Mouse (Mus musculus) heart, embryonic 15.5 days (tissue): ENCODE data around the gene Stk16. TPM values are rescaled to one million over a fixed set of nuclear protein-coding genes. Genes with fewer than 3 reads are reported as not detected.

Source experiments
- ATAC-seq: fragments of 200-750 bp; cut with Nextera tagmentation; replicated peaks from 2 replicates; pipeline ENCODE4 v1.8.0; 2017; ENCODE audit warnings: low read depth, moderate TSS enrichment; ENCODE audit not compliant: insufficient number of reproducible peaks, insufficient read depth, low FRiP score
- H3K27ac ChIP-seq: fragments of 300-500 bp; sonication (generic); 2 replicates; pipeline ENCODE4 v1.5.1; 2015; ENCODE audit warnings: mild to moderate bottlenecking, inconsistent platforms
- H3K27me3 ChIP-seq: fragments of 300-500 bp; sonication (generic); 2 replicates; pipeline ENCODE4 v1.6.1; 2015; ENCODE audit warnings: inconsistent platforms
- H3K36me3 ChIP-seq: fragments of 300-500 bp; sonication (generic); 2 replicates; pipeline ENCODE4 v1.6.1; 2015; ENCODE audit warnings: mild to moderate bottlenecking, inconsistent platforms
- H3K4me1 ChIP-seq: fragments of 300-500 bp; sonication (generic); replicated peaks from 2 replicates; pipeline ENCODE4 v1.6.1; 2015; ENCODE audit warnings: inconsistent platforms
- H3K4me2 ChIP-seq: fragments of 300-500 bp; sonication (generic); 2 replicates; pipeline ENCODE4 v1.6.1; 2015; ENCODE audit warnings: inconsistent platforms, mild to moderate bottlenecking, moderate library complexity
- H3K4me3 ChIP-seq: fragments of 300-500 bp; sonication (generic); 2 replicates; pipeline ENCODE4 v1.5.1; 2015; ENCODE audit warnings: mild to moderate bottlenecking, inconsistent platforms
- H3K9ac ChIP-seq: fragments of 300-500 bp; sonication (generic); 2 replicates; pipeline ENCODE4 v1.6.1; 2015; ENCODE audit warnings: mild to moderate bottlenecking, inconsistent platforms
- H3K9me3 ChIP-seq: fragments of 300-500 bp; sonication (generic); replicated peaks from 2 replicates; pipeline ENCODE4 v1.6.1; 2016; ENCODE audit warnings: inconsistent platforms
- WGBS: fragments of 180-500 bp; shearing (Covaris S2); methylation state at CpG from one replicate; pipeline ENCODE4 v1.1.7; 2015; ENCODE audit warnings: mixed read lengths; 5-methylcytosine and 5-hydroxymethylcytosine counted together
- polyA plus RNA-seq: library from polyadenylated mRNA; unstranded; fragments of >200 nt; fragmentation: Nextera tagmentation; extraction: Ambion mirVana; gene quantifications from 2 replicates; pipeline ENCODE4 v1.2.1, GENCODE M21; 2015

Gene Stk16
- polyA plus RNA-seq, 1 experiment from 2014 or later = 73.6 TPM

DNA sequence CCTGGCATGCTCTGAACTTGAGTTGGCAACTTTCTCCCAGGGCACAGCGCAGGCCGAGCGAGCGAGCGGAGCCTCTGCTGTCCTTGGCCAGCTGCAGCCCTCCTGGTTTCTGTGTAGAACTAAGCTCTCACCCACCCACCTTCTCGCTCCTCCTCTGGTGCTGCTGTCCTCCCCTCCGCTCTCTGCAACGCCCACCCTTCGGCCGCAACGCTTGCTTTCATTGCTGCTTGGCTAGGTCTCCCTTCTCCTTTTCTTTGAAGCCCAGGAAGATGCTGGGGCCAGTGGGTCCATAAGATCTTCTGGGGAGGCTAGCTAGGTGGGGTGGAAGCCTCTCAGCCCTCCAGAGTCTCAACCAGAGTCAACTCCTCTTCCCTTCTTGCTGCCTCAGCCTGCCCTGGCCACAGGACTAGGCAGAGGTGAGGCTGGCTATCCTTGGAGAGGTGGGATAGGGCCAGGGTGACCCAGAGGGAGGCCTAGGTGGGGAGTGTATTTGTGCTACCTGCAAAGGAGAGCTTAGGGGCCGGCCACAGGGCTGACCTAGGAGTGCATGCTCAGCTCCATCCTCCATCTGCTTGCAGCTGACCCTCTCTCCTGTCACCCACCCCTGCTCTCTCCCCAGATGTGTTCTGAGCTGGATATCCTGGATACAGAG is 33.7 kb downstream of the Stk16 start:
- Histone ChIP-seq H3K9me3 (no peaks in the 10 kb centered on the region), H3K27ac (no peak overlapping the region), H3K4me2 (no peak overlapping the region), H3K36me3 (peaks cover 26% of the 10 kb centered on the region), H3K27me3 (no peaks in the 10 kb centered on the region), H3K4me1 (peaks cover 29% of the 10 kb centered on the region), H3K4me3 (no peak overlapping the region), H3K9ac (no peak overlapping the region)
- ATAC-seq = no peak
- 92% methylated on average over 12 of the region's 12 CpGs for WGBS

DNA sequence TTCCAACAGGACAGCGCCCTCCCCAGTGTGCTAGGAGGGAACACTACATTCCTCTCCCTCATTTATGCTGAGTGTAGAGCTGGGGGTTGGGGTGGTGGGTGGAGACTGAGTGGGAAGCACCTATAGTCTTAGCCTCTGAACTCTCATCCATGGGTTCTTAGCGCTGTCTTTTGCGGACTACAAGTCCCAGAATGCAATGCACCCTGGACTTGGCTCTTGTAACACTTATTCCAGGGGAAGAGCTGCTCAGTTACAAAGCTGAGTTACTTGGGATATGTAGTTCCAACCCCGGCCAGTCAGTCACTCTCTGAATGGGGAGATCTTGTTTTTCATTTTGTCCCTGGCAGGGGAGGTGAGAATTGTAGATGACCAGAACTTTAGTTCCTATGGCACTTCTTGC is 34.2 kb downstream of the Stk16 start:
- Histone ChIP-seq H3K27ac (no peak overlapping the region), H3K4me2 (no peak overlapping the region), H3K9ac (no peak overlapping the region), H3K36me3 (peaks cover 20% of the 10 kb centered on the region), H3K27me3 (no peaks in the 10 kb centered on the region), H3K4me1 (peaks cover 30% of the 10 kb centered on the region), H3K9me3 (no peaks in the 10 kb centered on the region), H3K4me3 (no peak overlapping the region)
- 22% methylated on average over 4 of the region's 4 CpGs for WGBS
- peak; percentile 45; the same call in 1 of the 2 replicates for ATAC-seq

DNA sequence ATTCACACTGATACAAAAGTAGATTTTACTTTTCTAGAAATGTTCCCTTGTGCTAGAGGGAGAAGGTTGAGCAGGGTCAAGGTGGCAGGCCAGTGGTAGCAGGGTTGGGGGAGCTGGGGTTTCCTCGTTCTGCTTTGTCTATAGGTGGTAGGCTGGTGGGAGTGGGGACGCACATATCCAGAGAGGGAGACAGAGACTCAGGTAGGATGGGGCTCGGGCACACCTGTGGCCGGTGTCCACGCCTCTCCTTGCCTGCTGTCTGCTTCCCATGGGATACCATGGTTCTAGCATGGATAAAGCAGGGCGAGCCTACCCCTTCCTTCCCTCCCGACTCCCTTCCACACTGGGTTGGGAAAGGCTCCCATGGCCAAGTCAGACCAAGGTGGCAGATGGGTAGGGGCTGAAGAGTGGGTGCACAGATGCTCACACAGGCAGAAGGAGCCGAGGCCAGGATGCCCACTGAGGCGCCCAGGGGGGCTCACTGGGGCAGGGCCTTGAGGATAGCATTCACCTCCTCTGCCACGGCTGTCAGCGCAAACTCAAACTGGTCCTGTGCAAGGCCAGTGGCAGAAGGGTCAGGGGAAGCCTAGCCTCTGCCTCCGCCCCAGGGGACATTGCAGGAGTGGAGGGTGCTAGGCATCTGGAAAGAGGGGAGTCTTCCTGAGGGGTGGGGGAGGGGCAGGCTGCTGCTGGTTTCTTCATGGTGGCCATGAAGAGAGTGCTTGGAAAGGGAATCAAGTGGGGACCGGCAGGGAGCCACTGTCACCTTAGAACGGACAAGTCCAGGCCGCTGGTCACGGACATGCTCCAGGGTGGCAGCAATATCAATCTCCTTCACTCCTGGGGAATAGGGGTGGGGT is 36.7 kb downstream of the Stk16 start:
- H3K4me1 ChIP-seq = peaks cover 37% of the 10 kb centered on the region
- no peak overlapping the region for H3K4me2 ChIP-seq
- WGBS = 77% methylated on average over 16 of the region's 16 CpGs
- no peaks in the 10 kb centered on the region; the same call in 1 of the 2 replicates for H3K27me3 ChIP-seq
- ATAC-seq = no peak
- no peak overlapping the region for H3K4me3 ChIP-seq
- H3K27ac ChIP-seq = peak overlapping the region; percentile 94
- peaks cover 6% of the 10 kb centered on the region; the same call in 1 of the 2 replicates for H3K36me3 ChIP-seq
- H3K9ac ChIP-seq = peak overlapping the region; percentile 41
- no peaks in the 10 kb centered on the region for H3K9me3 ChIP-seq

DNA sequence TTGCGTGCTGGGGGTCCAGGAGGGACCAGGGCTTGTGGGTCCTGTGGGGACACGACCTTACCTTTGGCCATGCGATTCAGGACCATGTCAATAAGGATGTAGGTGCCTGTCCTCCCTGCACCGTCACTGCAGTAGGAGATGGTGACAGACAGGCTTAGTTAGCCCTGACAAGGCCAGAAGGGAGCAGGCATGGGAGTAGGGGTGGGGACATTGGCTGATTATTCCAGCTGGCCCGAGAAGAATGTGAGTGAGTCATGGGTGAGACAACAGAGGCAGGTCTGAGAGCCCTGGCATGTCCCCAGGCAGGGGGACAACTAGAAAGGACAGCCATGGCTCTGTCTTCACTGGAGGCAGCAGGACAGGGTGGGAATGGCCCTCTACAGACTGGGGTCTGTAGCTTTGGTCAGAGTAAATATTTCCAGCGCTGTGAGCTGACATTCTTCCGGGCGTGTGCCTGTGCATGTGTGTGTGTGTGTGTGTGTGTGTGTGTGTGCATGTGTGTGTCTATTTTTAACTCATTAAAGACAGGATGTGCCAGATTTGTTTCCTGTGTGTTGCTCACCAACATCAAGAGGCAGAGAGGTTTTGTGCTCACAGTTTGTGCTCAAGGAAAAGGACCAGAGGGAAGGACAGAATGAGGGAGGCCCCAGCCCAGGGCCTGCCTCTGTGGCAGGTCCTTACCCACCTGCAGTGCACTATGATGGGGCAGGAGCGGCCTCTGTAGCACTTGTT is 37.6 kb downstream of the Stk16 start:
- Histone ChIP-seq H3K9me3 (no peaks in the 10 kb centered on the region), H3K27me3 (no peaks in the 10 kb centered on the region; the same call in 1 of the 2 replicates), H3K9ac (peak overlapping the region; percentile 41), H3K4me1 (peaks cover 37% of the 10 kb centered on the region), H3K4me2 (0 out of 2 replicates have a peak overlapping the region, but pooled peaks have one; percentile 22), H3K36me3 (peaks cover 6% of the 10 kb centered on the region; the same call in 1 of the 2 replicates), H3K4me3 (no peak overlapping the region), H3K27ac (peak overlapping the region; percentile 94)
- 32% methylated on average over 9 of the region's 9 CpGs for WGBS
- ATAC-seq = peak; percentile 80

DNA sequence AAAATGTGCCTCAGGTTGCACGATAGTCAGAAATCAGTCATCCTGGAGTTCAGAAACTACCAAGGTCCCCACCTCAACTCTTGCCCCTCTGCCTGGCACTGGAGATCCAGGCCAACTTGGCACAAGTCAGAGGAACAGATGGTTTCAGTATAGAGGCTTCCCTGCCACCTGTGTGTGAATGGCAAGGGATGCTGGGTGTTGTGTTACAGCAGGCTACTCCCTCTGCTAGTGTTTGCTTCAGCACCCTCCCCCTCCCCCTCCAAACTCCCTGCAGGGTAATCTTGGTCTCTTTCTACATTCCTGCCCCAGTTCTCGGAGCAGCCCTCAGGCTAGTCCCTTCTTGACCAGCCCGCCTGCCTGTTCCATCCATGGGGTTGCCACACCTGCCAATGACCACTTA is 39.9 kb downstream of the Stk16 start:
- ATAC-seq = no peak
- H3K27me3 ChIP-seq = no peaks in the 10 kb centered on the region; the same call in 1 of the 2 replicates
- H3K9ac ChIP-seq = no peak overlapping the region
- H3K4me1 ChIP-seq = peaks cover 37% of the 10 kb centered on the region
- H3K4me3 ChIP-seq = no peak overlapping the region
- no peaks in the 10 kb centered on the region for H3K9me3 ChIP-seq
- H3K4me2 ChIP-seq = no peak overlapping the region
- 70% methylated on average over 3 of the region's 3 CpGs for WGBS
- H3K36me3 ChIP-seq = no peaks in the 10 kb centered on the region
- no peak overlapping the region for H3K27ac ChIP-seq

DNA sequence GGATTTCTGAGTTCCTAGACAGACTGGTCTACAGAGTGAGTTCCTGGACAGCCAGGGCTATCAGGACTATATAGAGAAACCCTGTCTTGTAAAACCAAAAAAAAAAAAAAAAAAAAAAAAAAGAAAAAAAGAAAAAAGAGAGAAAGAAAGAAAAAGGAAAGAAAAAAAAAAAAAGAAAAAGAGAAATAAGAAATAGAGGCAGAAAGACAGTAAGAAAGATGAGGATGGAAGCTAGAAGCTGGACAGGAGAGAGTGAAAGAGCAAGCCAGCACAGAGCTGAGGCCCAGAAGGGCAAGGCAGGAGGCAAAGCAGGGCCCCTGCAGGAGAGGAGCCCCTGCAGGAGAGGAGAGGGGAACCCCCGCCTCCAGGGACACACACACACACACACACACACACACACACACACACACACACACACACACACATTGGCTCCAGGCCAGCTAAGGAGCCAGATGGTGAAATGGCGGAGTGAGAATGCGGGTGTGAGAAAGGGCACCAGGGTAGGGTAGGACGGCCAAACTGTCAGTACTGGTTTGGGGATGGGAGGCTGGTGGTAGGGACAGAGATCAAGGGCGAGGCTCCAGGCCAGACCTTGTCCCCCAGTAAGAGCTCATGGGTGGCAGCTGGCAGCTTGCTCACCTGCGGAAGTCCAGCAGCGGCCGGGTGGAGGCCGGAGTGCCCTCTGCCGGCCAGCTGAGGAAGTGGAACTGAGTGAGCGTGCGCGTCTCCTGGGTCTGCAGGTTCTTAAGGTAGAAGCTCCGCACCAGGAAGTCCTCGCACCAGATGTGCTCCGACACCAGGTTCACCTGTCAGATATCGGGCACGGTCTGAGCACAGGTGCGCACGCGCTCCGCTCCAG is 40.7 kb downstream of the Stk16 start:
- Histone ChIP-seq H3K36me3 (no peaks in the 10 kb centered on the region), H3K27ac (no peak overlapping the region), H3K9me3 (no peaks in the 10 kb centered on the region), H3K27me3 (no peaks in the 10 kb centered on the region; the same call in 1 of the 2 replicates), H3K9ac (peak overlapping the region; percentile 5; the same call in 1 of the 2 replicates), H3K4me2 (peak overlapping the region; percentile 63), H3K4me1 (peaks cover 37% of the 10 kb centered on the region), H3K4me3 (peak overlapping the region; percentile 37)
- ATAC-seq = no peak
- WGBS = 7% methylated on average over 21 of the region's 22 CpGs

DNA sequence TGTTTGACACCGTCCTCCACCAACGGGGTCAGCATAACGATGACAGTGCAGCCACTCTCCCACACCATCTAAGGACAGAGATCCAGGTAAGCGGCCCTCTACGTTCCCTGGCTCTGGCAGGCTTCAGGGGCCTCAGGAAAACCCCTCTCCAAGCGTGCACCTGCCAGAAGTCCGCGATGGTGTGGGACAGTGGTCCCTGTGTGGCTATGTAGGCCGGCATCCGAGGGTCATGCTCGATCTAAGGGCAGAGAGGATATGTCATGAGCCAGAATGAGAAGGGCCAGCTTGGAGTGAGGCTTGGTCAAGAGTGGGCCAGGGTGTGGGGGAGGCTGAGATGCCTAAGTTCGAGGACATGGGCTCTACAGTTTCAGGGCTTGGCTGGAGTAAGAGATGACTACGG is 41.7 kb downstream of the Stk16 start:
- ATAC-seq = no peak
- 64% methylated on average over 13 of the region's 13 CpGs for WGBS
- Histone ChIP-seq H3K4me1 (peaks cover 27% of the 10 kb centered on the region), H3K9ac (no peak overlapping the region), H3K36me3 (no peaks in the 10 kb centered on the region), H3K27ac (no peak overlapping the region), H3K4me2 (no peak overlapping the region), H3K27me3 (no peaks in the 10 kb centered on the region; the same call in 1 of the 2 replicates), H3K4me3 (no peak overlapping the region), H3K9me3 (no peaks in the 10 kb centered on the region)

DNA sequence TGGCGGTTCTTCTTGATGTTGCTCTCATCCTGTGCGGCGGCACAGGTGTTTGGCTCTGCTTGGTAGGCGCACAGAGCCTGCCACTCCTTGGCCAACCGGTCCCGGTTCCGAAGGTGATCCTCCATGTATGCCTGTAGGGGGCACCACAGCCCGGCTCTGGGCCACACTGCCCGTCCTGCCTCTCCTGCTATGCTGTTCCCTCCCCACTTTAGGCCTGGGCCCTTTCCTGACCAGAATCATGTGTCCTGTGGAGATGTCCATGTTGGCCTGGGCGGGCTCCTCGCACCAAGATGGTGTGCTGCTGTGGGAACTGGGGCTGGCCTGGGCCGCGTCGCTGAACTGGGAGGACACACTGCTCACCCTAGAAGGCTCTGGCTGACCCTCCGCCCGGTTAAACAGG is 42.4 kb downstream of the Stk16 start:
- no peak overlapping the region for H3K4me2 ChIP-seq
- H3K36me3 ChIP-seq = no peaks in the 10 kb centered on the region
- peaks cover 20% of the 10 kb centered on the region for H3K4me1 ChIP-seq
- no peak overlapping the region for H3K9ac ChIP-seq
- H3K27ac ChIP-seq = no peak overlapping the region
- H3K4me3 ChIP-seq = no peak overlapping the region
- 67% methylated on average over 16 of the region's 16 CpGs for WGBS
- H3K27me3 ChIP-seq = no peaks in the 10 kb centered on the region; the same call in 1 of the 2 replicates
- no peaks in the 10 kb centered on the region for H3K9me3 ChIP-seq
- no peak for ATAC-seq

DNA sequence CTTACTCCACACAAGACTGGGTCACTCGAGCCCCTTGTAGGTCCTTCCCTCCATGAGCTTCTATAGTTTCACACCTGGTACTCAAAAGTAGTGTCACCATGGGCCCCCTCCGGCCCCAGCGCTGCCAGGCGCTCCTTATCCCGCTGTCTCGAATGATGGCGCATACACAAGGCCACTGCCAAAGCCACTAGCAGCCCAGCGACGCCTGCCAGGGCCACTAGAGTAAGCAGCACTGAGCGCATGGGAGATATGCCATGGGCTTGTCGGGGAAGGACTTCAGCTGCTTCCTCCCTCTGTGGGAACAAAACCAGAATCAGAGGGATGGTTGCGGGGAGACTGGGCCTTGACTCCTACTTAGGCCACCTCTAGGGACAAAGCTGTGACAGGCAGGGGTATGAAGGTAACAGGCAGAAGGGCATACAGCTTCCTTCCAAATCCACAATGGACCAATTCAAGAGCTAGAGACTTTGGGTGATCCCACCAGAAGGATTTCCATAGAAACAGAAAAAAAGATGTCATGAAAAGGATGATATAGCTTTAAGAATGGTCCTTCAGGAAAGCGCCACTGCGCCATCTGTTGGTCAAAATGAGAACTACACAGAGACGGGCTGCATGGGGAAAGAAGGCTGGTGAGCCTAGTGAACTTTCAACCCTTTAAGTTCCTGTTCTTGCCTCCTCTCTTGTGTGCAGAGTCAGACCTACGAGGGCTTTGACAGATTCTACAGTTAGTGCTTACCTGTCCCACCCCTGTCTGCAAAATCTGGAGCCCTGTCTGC is 43.4 kb downstream of the Stk16 start:
- whole genome bisulfite sequencing = 61% methylated on average over 16 of the region's 16 CpGs
- H3K4me3 ChIP-seq = no peak overlapping the region
- no peak overlapping the region for H3K4me2 ChIP-seq
- peaks cover 13% of the 10 kb centered on the region for H3K4me1 ChIP-seq
- H3K27ac ChIP-seq = no peak overlapping the region
- no peaks in the 10 kb centered on the region for H3K36me3 ChIP-seq
- H3K27me3 ChIP-seq = no peaks in the 10 kb centered on the region; the same call in 1 of the 2 replicates
- no peaks in the 10 kb centered on the region for H3K9me3 ChIP-seq
- ATAC-seq = no peak
- no peak overlapping the region for H3K9ac ChIP-seq

DNA sequence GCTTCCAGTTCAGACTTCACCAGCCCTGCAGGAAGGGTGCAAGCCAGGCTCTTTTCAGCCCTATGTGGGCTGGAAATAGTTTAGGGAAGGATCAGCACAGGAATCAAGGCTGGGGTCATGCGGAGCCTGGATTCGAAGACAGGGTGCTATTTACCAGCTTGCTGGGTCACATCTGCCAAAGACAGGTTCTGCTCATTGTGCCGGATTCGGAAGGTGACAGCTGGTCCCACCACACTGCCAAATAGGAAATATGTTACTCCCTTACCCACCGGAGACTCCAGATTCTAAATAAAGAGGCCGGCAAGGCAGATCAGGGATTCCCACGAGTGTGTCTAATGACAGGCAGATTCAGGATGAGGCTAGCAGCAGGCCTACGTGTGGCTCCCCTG is 44.0 kb downstream of the Stk16 start:
- WGBS = 68% methylated on average over 8 of the region's 8 CpGs
- peaks cover 7% of the 10 kb centered on the region for H3K4me1 ChIP-seq
- H3K27me3 ChIP-seq = no peaks in the 10 kb centered on the region; the same call in 1 of the 2 replicates
- no peaks in the 10 kb centered on the region for H3K36me3 ChIP-seq
- H3K4me3 ChIP-seq = no peak overlapping the region
- no peak overlapping the region for H3K27ac ChIP-seq
- H3K9me3 ChIP-seq = no peaks in the 10 kb centered on the region
- no peak for ATAC-seq
- H3K9ac ChIP-seq = no peak overlapping the region
- H3K4me2 ChIP-seq = no peak overlapping the region
